Mouse (Mus musculus): ENCODE measurements around the gene Neurl1a.

GRCm38 (mm10) chr19:47261196-47261595 is 82.6 kb downstream of the Neurl1a start:
- TF ChIP-seq POLR2A (IDR thresholded peaks at IDR 0.05; ENCODE audit: low read depth, low read length) (no peak), CTCF (conservative IDR thresholded peaks at IDR 0.05; ENCODE audit: insufficient read depth, insufficient read length, low read depth, low read length) (no peak)
